Mouse (Mus musculus) ES-E14 (cell line): Measurements from ENCODE around the gene Chid1. TPM values are rescaled to one million over a fixed set of nuclear protein-coding genes. Genes with fewer than 3 reads are reported as not detected.

Experiments
- DNase-seq: peaks from one replicate; pipeline ENCODE4 v3.0.0-alpha.2; 2013; ENCODE audit warnings: low read depth, low spot score
- H3K27ac ChIP-seq: 2 replicates; pipeline ENCODE4 v1.5.1; 2012; ENCODE audit warnings: low read depth, mild to moderate bottlenecking, low read length, moderate library complexity, mixed read lengths; ENCODE audit not compliant: poor library complexity, insufficient read depth, severe bottlenecking
- H3K36me3 ChIP-seq: 2 replicates; pipeline ENCODE4 v1.6.1; 2012; ENCODE audit warnings: mild to moderate bottlenecking, low read length, moderate library complexity, mixed read lengths; ENCODE audit not compliant: control insufficient read depth, poor library complexity, insufficient read depth, severe bottlenecking
- H3K4me1 ChIP-seq, 2 experiments: fragments of 150-350 bp in 1 of 2; sonication (generic) in 1 of 2; 2 replicates each; pipeline ENCODE4 v1.6.1; 2012; ENCODE audit warnings: low read length in 2 of 2, mild to moderate bottlenecking in 1 of 2, mixed read lengths in 1 of 2; ENCODE audit not compliant: control insufficient read depth in 2 of 2, insufficient read depth in 2 of 2, poor library complexity in 1 of 2
- H3K4me3 ChIP-seq, 2 experiments: fragments of 150-350 bp in 1 of 2; sonication (generic) in 1 of 2; 2 replicates each; pipeline ENCODE4 v1.5.1; 2012; ENCODE audit warnings: low read length in 2 of 2, low read depth in 1 of 2, mild to moderate bottlenecking in 1 of 2, mixed read lengths in 1 of 2; ENCODE audit not compliant: insufficient read depth in 1 of 2, poor library complexity in 1 of 2, severe bottlenecking in 1 of 2
- H3K9ac ChIP-seq: 2 replicates; pipeline ENCODE4 v1.6.1; 2012; ENCODE audit warnings: low read depth, mild to moderate bottlenecking, low read length, mixed read lengths; ENCODE audit not compliant: poor library complexity, insufficient read depth, severe bottlenecking
- H3K9me3 ChIP-seq: fragments of 150-350 bp; sonication (generic); 2 replicates; pipeline ENCODE4 v1.6.1; 2012; ENCODE audit warnings: low read depth, mild to moderate bottlenecking, low read length; ENCODE audit not compliant: control insufficient read depth, insufficient read depth
- CHD2 ChIP-seq: IDR thresholded peaks from 2 replicates; pipeline ENCODE4 v1.6.1; 2014; ENCODE audit warnings: mild to moderate bottlenecking, low read depth, low read length, inconsistent platforms
- HCFC1 ChIP-seq: IDR thresholded peaks from 2 replicates; pipeline ENCODE4 v1.6.1; 2012; ENCODE audit warnings: low read length, inconsistent platforms, borderline replicate concordance; ENCODE audit not compliant: insufficient read depth
- MAFK ChIP-seq: IDR thresholded peaks from 2 replicates; pipeline ENCODE4 v1.6.1; 2014; ENCODE audit warnings: mild to moderate bottlenecking, low read depth, low read length, inconsistent platforms; ENCODE audit not compliant: insufficient read depth
- ZC3H11A ChIP-seq: IDR thresholded peaks from 2 replicates; pipeline ENCODE4 v1.6.1; 2012; ENCODE audit warnings: low read depth, mild to moderate bottlenecking, inconsistent platforms, low read length, borderline replicate concordance
- ZNF384 ChIP-seq: IDR thresholded peaks from 2 replicates; pipeline ENCODE4 v1.6.1; 2012; ENCODE audit warnings: low read depth, low read length, inconsistent platforms
- in situ Hi-C, 2 experiments: fragments of 600-800 bp; cut with MboI; formaldehyde crosslinking; loops; one replicate each; pipeline ENCODE4 v1.15.1; 2025; ENCODE audit warnings: low sequenced_read_pairs in 2 of 2, inconsistent platforms in 1 of 2; ENCODE audit not compliant: unreplicated experiment in 2 of 2
- total RNA-seq: library from RNA; depleted of rRNA; stranded (reverse); fragments of 300-350 nt; gene quantifications from 2 replicates; pipeline ENCODE4 v1.2.3, GENCODE M21; 2012

The Chid1 gene
- total RNA-seq, 1 experiment: 30.1 TPM

GRCm38 (mm10) chr7:141519795-141520194 lies 19.9 kb downstream of the Chid1 start:
- peaks cover 2% of the 10 kb centered on the region; the same call in 1 of the 2 replicates for H3K36me3 ChIP-seq
- DNase-seq: no peak
- no peak overlapping the region for H3K27ac ChIP-seq
- TF ChIP-seq CHD2: no peak
- TF ChIP-seq MAFK: no peak
- TF ChIP-seq ZNF384: no peak
- no peak for TF ChIP-seq HCFC1
- TF ChIP-seq ZC3H11A: no peak
- in situ Hi-C loops: no loop called here
- no peak overlapping the region for H3K4me3 ChIP-seq
- no peaks in the 10 kb centered on the region for H3K9me3 ChIP-seq
- no peaks in the 10 kb centered on the region for H3K4me1 ChIP-seq
- H3K9ac ChIP-seq: no peak overlapping the region

GRCm38 (mm10) chr7:141518926-141519325 lies 20.7 kb downstream of the Chid1 start:
- peaks cover 2% of the 10 kb centered on the region; the same call in 1 of the 2 replicates for H3K36me3 ChIP-seq
- H3K9me3 ChIP-seq: no peaks in the 10 kb centered on the region
- no peak overlapping the region for H3K4me3 ChIP-seq
- TF ChIP-seq HCFC1: no peak
- no peak for TF ChIP-seq ZC3H11A
- no peak for TF ChIP-seq MAFK
- no peak for TF ChIP-seq CHD2
- no peak for TF ChIP-seq ZNF384
- in situ Hi-C loops: no loop called here
- no peak overlapping the region for H3K9ac ChIP-seq
- DNase-seq: no peak
- H3K4me1 ChIP-seq: no peaks in the 10 kb centered on the region
- no peak overlapping the region for H3K27ac ChIP-seq

GRCm38 (mm10) chr7:141518296-141518695 lies 21.4 kb downstream of the Chid1 start:
- H3K4me1 ChIP-seq: 0 out of 4 replicates have a peak, but pooled peaks cover 0 to under 1% of the 10 kb centered on the region in 2 experiments
- H3K4me3 ChIP-seq: no peak overlapping the region
- H3K27ac ChIP-seq: no peak overlapping the region
- peaks cover 2% of the 10 kb centered on the region; the same call in 1 of the 2 replicates for H3K36me3 ChIP-seq
- TF ChIP-seq ZC3H11A (no peak), HCFC1 (no peak), MAFK (no peak)
- in situ Hi-C loops: no loop called here
- no peaks in the 10 kb centered on the region for H3K9me3 ChIP-seq
- no peak overlapping the region for H3K9ac ChIP-seq
- no peak for DNase-seq

GRCm38 (mm10) chr7:141517638-141518037 lies 22.0 kb downstream of the Chid1 start:
- Histone ChIP-seq H3K36me3 (peaks cover 2% of the 10 kb centered on the region; the same call in 1 of the 2 replicates), H3K4me3 (no peak overlapping the region), H3K4me1 (peaks cover 0 to 5% of the 10 kb centered on the region in 2 experiments; a peak in 1 of 4 replicates), H3K9me3 (no peaks in the 10 kb centered on the region), H3K27ac (no peak overlapping the region), H3K9ac (no peak overlapping the region)
- TF ChIP-seq ZNF384 (no peak), ZC3H11A (no peak), CHD2 (no peak), MAFK (no peak), HCFC1 (no peak)
- DNase-seq: no peak
- in situ Hi-C loops: no loop called here

GRCm38 (mm10) chr7:141510681-141511191 lies 28.9 kb downstream of the Chid1 start:
- H3K27ac ChIP-seq: no peak overlapping the region
- no peaks in the 10 kb centered on the region; the same call in 1 of the 2 replicates for H3K36me3 ChIP-seq
- H3K9me3 ChIP-seq: no peaks in the 10 kb centered on the region
- H3K9ac ChIP-seq: no peak overlapping the region
- TF ChIP-seq ZC3H11A (no peak), MAFK (no peak), HCFC1 (no peak), ZNF384 (no peak), CHD2 (no peak)
- in situ Hi-C loops: no loop called here
- no peak for DNase-seq
- H3K4me3 ChIP-seq: no peak overlapping the region
- peaks cover 0 to 5% of the 10 kb centered on the region in 2 experiments; a peak in 1 of 4 replicates for H3K4me1 ChIP-seq
